9 mouse cellular contexts compared by ENCODE assay signal in the genomic region with DNA sequence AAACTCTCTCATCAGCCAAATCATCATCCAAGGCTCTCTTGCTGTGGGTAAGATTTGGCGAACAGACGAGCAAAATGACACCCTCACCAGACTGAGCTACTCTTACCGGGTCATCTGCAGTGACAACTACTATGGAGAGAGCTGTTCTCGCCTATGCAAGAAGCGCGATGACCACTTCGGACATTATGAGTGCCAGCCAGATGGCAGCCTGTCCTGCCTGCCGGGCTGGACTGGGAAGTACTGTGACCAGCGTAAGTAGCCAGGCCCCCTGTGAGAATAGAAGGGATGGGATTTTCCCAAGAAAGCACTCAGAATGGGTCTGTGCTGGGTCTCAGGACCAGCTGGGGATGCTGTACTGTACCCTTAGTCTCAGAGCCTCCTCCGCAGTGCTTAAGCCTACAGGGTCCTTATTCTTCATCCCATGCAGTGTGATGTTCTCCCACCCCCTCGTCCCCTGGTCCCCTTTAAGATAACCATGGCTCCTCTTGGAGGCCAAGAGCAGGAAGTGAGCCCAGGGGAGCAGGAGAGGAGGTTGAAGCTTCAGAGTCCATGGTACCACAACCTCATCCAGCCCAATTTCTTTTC. TPM values are rescaled to one million over a fixed set of nuclear protein-coding genes. Genes with fewer than 3 reads are reported as not detected.
DNase-seq lines count a peak whose midpoint lies in the region; ATAC-seq and TF ChIP-seq lines count a peak whose summit lies in the region.
"Had no signal": no experiment of that assay in that cellular context is flagged by ENCODE, and none has a peak within 500 bp of the region (broad histone marks: within the 10 kb centered on the region; RNA-seq: fewer than 3 reads in every experiment).

No protein-coding gene starts in this region.

- H3K27ac ChIP-seq in kidney, postnatal 0 days, result no peak overlapping the region
- H3K27ac ChIP-seq in forebrain, embryonic 12.5 days, result no peak overlapping the region
- 0 out of 2 replicates have a peak overlapping the region, but pooled peaks have one; percentile 6 for H3K27ac ChIP-seq in intestine, embryonic 14.5 days (ENCODE audit: low read depth)
- H3K27ac ChIP-seq in neural tube, embryonic 14.5 days (ENCODE audit: low read depth, low read length), result no peak overlapping the region

- no peak overlapping the region for H3K9ac ChIP-seq in kidney, postnatal 0 days (ENCODE audit: low read depth, low read length)
- H3K9ac ChIP-seq in forebrain, embryonic 12.5 days, result no peak overlapping the region
- H3K9ac ChIP-seq in intestine, embryonic 14.5 days (ENCODE audit: low read length), result no peak overlapping the region
- H3K9ac ChIP-seq in neural tube, embryonic 14.5 days (replicated peaks; ENCODE audit: low read depth, low read length), result no peak overlapping the region

- 18% methylated on average over 11 of the region's 11 CpGs for WGBS in kidney, postnatal 0 days
- 10% methylated on average over 11 of the region's 11 CpGs for WGBS in forebrain, embryonic 12.5 days
- 31% methylated on average over 11 of the region's 11 CpGs for WGBS in intestine, embryonic 14.5 days
- WGBS in neural tube, embryonic 14.5 days, result 14% methylated on average over 11 of the region's 11 CpGs

- H3K4me3 ChIP-seq in kidney, postnatal 0 days (replicated peaks; ENCODE audit: low read depth, low read length), result peak overlapping the region; percentile 61
- no peak overlapping the region for H3K4me3 ChIP-seq in forebrain, embryonic 12.5 days (replicated peaks)
- peak overlapping the region; percentile 51; the same call in 1 of the 2 replicates for H3K4me3 ChIP-seq in intestine, embryonic 14.5 days (ENCODE audit: low read depth, low read length)
- H3K4me3 ChIP-seq in neural tube, embryonic 14.5 days (ENCODE audit: low read depth, low read length), result peak overlapping the region; percentile 42; the same call in 1 of the 2 replicates

- no peaks in the 10 kb centered on the region for H3K9me3 ChIP-seq in kidney, postnatal 0 days (replicated peaks; ENCODE audit: low read length)
- H3K9me3 ChIP-seq in forebrain, embryonic 12.5 days, result no peaks in the 10 kb centered on the region
- H3K9me3 ChIP-seq in intestine, embryonic 14.5 days (ENCODE audit: control insufficient read depth, low read length), result no peaks in the 10 kb centered on the region
- no peaks in the 10 kb centered on the region for H3K9me3 ChIP-seq in neural tube, embryonic 14.5 days (ENCODE audit: control insufficient read depth, low read length)
- H3K9me3 ChIP-seq: G1E had no signal

- no peak for DNase-seq in kidney, postnatal 0 days (ENCODE audit: low spot score)
- no peak for DNase-seq in kidney, postnatal 36 days
- DNase-seq in intestine, embryonic 14.5 days (ENCODE audit: low spot score), result no peak
- no peak for DNase-seq in ovary, postnatal 36 days (ENCODE audit: low spot score)
- no peak for DNase-seq in right cerebral cortex, postnatal 36 days (ENCODE audit: low spot score in 2 of 2)
- DNase-seq in thymus, adult 18-20 months, result no peak

- H3K4me2 ChIP-seq in kidney, postnatal 0 days (ENCODE audit: low read length), result peak overlapping the region; percentile 91
- peak overlapping the region; percentile 8; the same call in 1 of the 2 replicates for H3K4me2 ChIP-seq in forebrain, embryonic 12.5 days
- H3K4me2 ChIP-seq in intestine, embryonic 14.5 days (ENCODE audit: low read length), result peak overlapping the region; percentile 89
- H3K4me2 ChIP-seq in neural tube, embryonic 14.5 days (ENCODE audit: low read depth, low read length), result peak overlapping the region; percentile 83; the same call in 1 of the 2 replicates

- no peak for TF ChIP-seq CTCF in kidney, postnatal 0 days (IDR thresholded peaks at IDR 0.05; ENCODE audit: low read depth)

- H3K36me3 ChIP-seq in kidney, postnatal 0 days (ENCODE audit: insufficient read depth, low read length), result no peaks in the 10 kb centered on the region
- no peaks in the 10 kb centered on the region for H3K36me3 ChIP-seq in forebrain, embryonic 12.5 days (replicated peaks)
- no peaks in the 10 kb centered on the region for H3K36me3 ChIP-seq in intestine, embryonic 14.5 days (ENCODE audit: control insufficient read depth, insufficient read depth, low read length)
- H3K36me3 ChIP-seq in neural tube, embryonic 14.5 days (ENCODE audit: control insufficient read depth, insufficient read depth, low read length), result no peaks in the 10 kb centered on the region
- H3K36me3 ChIP-seq: G1E had no signal

- H3K4me1 ChIP-seq in kidney, postnatal 0 days (replicated peaks; ENCODE audit: insufficient read depth, low read length), result peaks cover 27% of the 10 kb centered on the region
- H3K4me1 ChIP-seq in forebrain, embryonic 12.5 days, result peaks cover 55% of the 10 kb centered on the region
- peaks cover 20% of the 10 kb centered on the region for H3K4me1 ChIP-seq in intestine, embryonic 14.5 days (replicated peaks; ENCODE audit: control insufficient read depth, insufficient read depth, low read length)
- H3K4me1 ChIP-seq in neural tube, embryonic 14.5 days (ENCODE audit: control insufficient read depth, insufficient read depth, low read length), result peaks cover 35% of the 10 kb centered on the region

- peaks cover 30% of the 10 kb centered on the region for H3K27me3 ChIP-seq in kidney, postnatal 0 days (ENCODE audit: insufficient read depth, low read length)
- peaks cover 100% of the 10 kb centered on the region for H3K27me3 ChIP-seq in forebrain, embryonic 12.5 days
- peaks cover 71% of the 10 kb centered on the region for H3K27me3 ChIP-seq in intestine, embryonic 14.5 days (replicated peaks; ENCODE audit: control insufficient read depth, insufficient read depth, low read length)
- H3K27me3 ChIP-seq in neural tube, embryonic 14.5 days (ENCODE audit: control insufficient read depth, insufficient read depth, low read length), result peaks cover 62% of the 10 kb centered on the region

- no peak for ATAC-seq in kidney, postnatal 0 days (replicated peaks; ENCODE audit: low FRiP score, low read depth)
- ATAC-seq in forebrain, embryonic 12.5 days (ENCODE audit: low FRiP score), result no peak
- ATAC-seq in intestine, embryonic 14.5 days (replicated peaks; ENCODE audit: low FRiP score, low TSS enrichment, low read depth), result no peak
- no peak for ATAC-seq in neural tube, embryonic 14.5 days (ENCODE audit: low read depth)

RNA-seq across cellular contexts. Expression of a gene that starts 2.5 kb away (rescaled TPM):
- 7.9 and 8.4 TPM in 2 replicates for polyA plus RNA-seq in kidney, postnatal 0 days (2015; fragmentation: Nextera tagmentation; extraction: Ambion mirVana)
- polyA plus RNA-seq in forebrain, embryonic 12.5 days (2016; fragmentation: Nextera tagmentation; extraction: Ambion mirVana), result 3.5 and 3.8 TPM in 2 replicates
- 6.9 and 7.1 TPM in 2 replicates for polyA plus RNA-seq in intestine, embryonic 14.5 days (2014; fragmentation: Nextera tagmentation; extraction: Ambion mirVana)
- 2.1 and 2.7 TPM in 2 replicates for polyA plus RNA-seq in neural tube, embryonic 14.5 days (2014; fragmentation: Nextera tagmentation; extraction: Ambion mirVana)

RNA-seq across cellular contexts. Expression of a gene that starts 23.0 kb away (rescaled TPM):
- 0.64 and 0.83 TPM in 2 replicates for polyA plus RNA-seq in kidney, postnatal 0 days (2015; fragmentation: Nextera tagmentation; extraction: Ambion mirVana)
- polyA plus RNA-seq in forebrain, embryonic 12.5 days (2016; fragmentation: Nextera tagmentation; extraction: Ambion mirVana), result 2.4 and 2.7 TPM in 2 replicates
- 1.6 and 1.7 TPM in 2 replicates for polyA plus RNA-seq in intestine, embryonic 14.5 days (2014; fragmentation: Nextera tagmentation; extraction: Ambion mirVana)
- polyA plus RNA-seq in neural tube, embryonic 14.5 days (2014; fragmentation: Nextera tagmentation; extraction: Ambion mirVana), result 6.5 and 11.2 TPM in 2 replicates
- polyA plus RNA-seq: G1E had no signal

RNA-seq across cellular contexts. Expression of a gene that starts 39.5 kb away (rescaled TPM):
- 13.4 and 15.0 TPM in 2 replicates for polyA plus RNA-seq in kidney, postnatal 0 days (2015; fragmentation: Nextera tagmentation; extraction: Ambion mirVana)
- polyA plus RNA-seq in forebrain, embryonic 12.5 days (2016; fragmentation: Nextera tagmentation; extraction: Ambion mirVana), result 25.5 and 27.4 TPM in 2 replicates
- polyA plus RNA-seq in intestine, embryonic 14.5 days (2014; fragmentation: Nextera tagmentation; extraction: Ambion mirVana), result 14.1 and 14.8 TPM in 2 replicates
- 14.8 and 19.7 TPM in 2 replicates for polyA plus RNA-seq in neural tube, embryonic 14.5 days (2014; fragmentation: Nextera tagmentation; extraction: Ambion mirVana)

RNA-seq across cellular contexts. Expression of a gene that starts 57.0 kb away (rescaled TPM):
- polyA plus RNA-seq in kidney, postnatal 0 days (2015; fragmentation: Nextera tagmentation; extraction: Ambion mirVana), result 3.5 and 3.6 TPM in 2 replicates
- polyA plus RNA-seq in forebrain, embryonic 12.5 days (2016; fragmentation: Nextera tagmentation; extraction: Ambion mirVana), result 3.7 and 3.9 TPM in 2 replicates
- polyA plus RNA-seq in intestine, embryonic 14.5 days (2014; fragmentation: Nextera tagmentation; extraction: Ambion mirVana), result 0.98 and 2.3 TPM in 2 replicates
- 24.6 and 31.9 TPM in 2 replicates for polyA plus RNA-seq in neural tube, embryonic 14.5 days (2014; fragmentation: Nextera tagmentation; extraction: Ambion mirVana)
- polyA plus RNA-seq: G1E had no signal

Comparison
In these comparisons a context has a peak if more than half of its experiments do, and no peak if none do; other contexts are left out.
1. H3K4me2 ChIP-seq: peak in every context shown above with its lines; median percentile 91 in kidney, postnatal 0 days; 89 in intestine, embryonic 14.5 days; 83 in neural tube, embryonic 14.5 days; 8 in forebrain, embryonic 12.5 days.